Mouse (Mus musculus) gonadal fat pad, adult 2 months (tissue): ENCODE measurements around the gene Cd40. TPM values are rescaled to one million over a fixed set of nuclear protein-coding genes. Genes with fewer than 3 reads are reported as not detected.

ENCODE experiments used
- DNase-seq: peaks from one replicate; pipeline ENCODE4 v3.0.0-alpha.2; 2012; ENCODE audit warnings: low read depth
- polyA plus RNA-seq: library from polyadenylated mRNA; depleted of rRNA; stranded (reverse); fragments of >200 nt; gene quantifications from 2 replicates; pipeline ENCODE4 v1.2.3, GENCODE M21; 2012; rRNA removed

Cd40 gene
- polyA plus RNA-seq, 1 experiment, result 6.5 TPM

DNA sequence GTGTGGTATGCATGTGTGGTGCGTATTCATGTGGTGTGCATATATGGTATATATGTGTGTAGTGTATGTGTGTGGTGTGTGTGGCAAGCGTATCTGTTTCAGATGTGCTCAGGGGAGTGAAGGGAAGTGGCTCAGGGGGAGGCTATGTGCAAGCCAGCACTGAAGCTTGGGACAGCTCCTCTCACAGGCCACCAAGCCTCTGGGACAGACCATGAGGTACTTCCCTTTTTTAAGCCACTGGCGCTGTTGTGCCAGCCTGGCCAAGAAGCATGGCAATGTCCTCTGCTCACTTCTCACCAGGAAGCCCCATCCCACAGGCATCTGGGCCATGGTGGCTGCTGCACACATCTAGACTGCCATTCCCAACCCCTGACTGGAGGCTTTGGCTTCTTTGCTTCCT is 47.5 kb downstream of the Cd40 start:
- DNase-seq, result no peak

DNA sequence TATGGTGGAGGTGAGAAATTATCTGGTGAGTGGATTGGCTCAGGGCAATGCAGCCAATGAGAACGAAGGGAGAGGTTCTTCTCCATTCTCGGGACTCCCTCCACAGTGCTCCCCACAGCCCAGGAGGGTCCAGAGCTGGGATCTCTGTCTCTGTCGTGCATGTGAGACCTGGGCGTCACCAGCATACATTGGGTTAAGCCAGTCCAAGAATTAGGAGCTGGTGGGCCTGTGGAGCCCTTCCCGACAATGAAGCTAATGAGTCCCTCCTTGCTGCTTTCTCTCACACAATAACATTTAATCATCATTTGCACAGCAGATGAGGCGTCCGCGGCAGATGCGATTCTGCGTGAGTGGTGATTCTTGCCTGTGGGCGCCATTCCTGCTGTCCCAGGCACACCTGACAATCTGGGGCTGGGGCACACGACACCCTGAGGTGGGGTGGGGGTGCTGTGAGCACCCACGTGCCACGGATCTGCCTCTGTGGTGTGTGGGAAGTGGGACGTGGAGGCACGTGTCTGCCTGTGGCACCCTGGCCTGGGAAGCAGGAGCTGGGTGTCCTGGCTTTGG is 50.2 kb downstream of the Cd40 start:
- DNase-seq, result no peak

DNA sequence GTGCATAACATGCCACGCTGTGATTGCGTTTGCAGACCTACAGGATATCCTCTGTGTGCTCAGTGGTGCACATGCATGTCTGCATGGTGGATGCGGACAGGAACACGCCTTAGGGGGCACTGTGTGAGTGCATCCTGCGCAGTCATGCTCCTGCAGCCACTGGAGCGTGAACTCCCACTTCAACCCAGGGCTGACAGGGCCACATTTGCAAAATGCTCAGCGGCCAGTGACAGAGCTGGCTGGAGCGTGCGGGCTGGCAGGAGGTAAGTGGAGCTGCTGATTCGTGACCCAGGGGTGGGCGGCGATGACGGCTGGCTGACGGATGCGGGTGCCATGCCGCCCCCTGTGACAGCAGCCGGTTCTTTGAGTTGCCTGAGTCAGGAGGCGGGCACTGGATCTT is 51.2 kb downstream of the Cd40 start:
- no peak for DNase-seq

DNA sequence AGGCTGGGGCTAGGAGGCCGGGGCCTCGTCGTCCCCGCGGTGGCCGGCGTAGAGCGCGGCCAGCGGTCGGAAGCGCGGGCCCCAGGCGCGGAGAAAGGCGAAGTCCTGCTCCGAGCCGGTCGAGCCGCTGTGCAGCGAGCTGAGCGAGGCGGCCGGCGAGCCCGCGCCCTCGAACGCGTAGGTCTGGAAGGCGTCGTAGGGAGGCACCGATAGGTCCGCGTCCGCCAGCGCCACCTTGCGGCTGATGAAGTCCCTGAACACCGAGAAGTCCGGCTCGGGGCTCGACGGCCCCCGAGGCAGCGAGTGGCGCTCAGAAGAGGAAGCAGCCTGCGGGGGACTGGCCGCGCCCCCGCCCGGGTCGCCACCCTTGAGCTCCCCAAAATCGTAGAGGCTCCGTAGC is 56.7 kb downstream of the Cd40 start:
- DNase-seq, result no peak

DNA sequence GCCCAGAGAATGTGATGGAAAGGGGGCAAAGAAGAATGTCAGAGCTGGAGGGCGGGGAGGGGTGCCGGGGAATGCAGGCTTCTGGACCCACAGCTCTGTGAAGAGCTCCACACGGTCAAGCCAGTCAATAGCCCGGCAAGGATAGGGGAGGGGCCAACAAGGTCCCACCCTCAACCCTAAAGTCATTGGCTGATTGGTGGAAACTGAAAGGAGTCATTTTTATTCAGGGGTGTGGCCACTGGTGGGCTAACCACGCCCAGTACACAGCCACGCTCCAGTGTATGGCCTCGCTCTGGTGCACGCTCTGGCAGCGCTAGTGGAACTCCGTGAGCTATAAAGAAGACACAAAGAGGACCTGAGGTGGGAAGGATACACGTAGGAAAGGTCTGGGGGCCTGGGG is 58.3 kb downstream of the Cd40 start:
- no peak for DNase-seq

DNA sequence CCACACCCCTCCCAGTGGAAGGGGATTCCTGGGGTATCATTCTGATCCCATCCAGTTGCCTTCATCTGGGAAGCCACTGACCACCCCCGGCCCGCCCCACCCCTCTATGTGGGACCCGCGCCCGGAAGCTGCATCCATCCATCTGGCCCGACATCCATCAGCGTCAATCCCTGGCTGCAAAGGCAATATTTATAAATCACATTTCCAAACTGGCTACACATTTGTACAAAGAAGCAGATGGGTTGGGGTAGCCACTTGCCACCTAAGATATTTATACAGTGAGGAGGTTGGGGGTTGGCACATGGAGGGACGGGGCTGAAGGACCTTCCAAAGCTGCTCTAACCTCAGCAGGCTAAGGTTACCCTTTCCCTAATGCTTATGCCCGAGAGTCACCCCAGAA is 65.3 kb downstream of the Cd40 start:
- no peak for DNase-seq

DNA sequence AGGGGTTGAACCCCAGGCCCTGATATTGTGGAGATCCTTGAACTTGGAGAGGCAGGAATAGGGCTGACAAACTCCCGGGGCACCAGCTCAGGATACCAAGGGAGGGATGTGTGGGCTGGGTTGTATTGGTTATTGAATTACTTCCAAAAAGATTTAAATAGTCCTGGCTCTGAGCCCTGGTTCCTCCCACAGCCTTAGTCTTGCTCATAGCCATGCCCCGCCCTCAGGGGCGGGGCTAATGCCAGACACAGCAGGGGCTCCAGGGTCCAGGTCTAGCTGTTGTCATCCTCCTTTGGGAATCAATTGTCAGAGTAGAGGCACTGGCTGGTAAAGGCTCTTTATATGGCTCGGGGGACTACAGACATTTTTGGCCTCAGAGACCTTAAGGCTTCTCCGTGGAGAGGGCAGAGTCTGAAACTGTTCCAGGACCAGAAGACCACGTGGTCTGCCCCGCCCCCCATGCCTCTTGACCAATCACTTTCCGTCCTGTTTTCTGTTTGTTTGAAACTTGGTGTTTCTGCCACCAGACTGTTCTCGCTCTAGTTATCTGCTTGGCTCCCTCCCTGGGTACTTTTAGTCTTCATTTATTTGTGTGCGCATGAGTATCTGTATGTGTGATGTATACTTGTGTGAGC is 65.9 kb downstream of the Cd40 start:
- DNase-seq, result no peak

Other genes starting within 250 kb of the Cd40 start
- 10.5 and 11.8 TPM in 2 replicates for gene Zswim1, start 232.9 kb upstream of the Cd40 start, polyA plus RNA-seq
- 0.46 and 0.70 TPM in 2 replicates for gene Spata25, start 227.1 kb upstream of the Cd40 start, polyA plus RNA-seq
- 274 and 289 TPM in 2 replicates for gene Ctsa, start 222.8 kb upstream of the Cd40 start, polyA plus RNA-seq
- 5.9 and 7.4 TPM in 2 replicates for gene Neurl2, start 222.2 kb upstream of the Cd40 start, polyA plus RNA-seq
- gene Pltp, start 197.9 kb upstream of the Cd40 start, polyA plus RNA-seq, result 277 and 290 TPM in 2 replicates
- gene Pcif1, start 176.3 kb upstream of the Cd40 start, polyA plus RNA-seq, result 32.0 and 33.9 TPM in 2 replicates
- gene Zfp335, start 143.9 kb upstream of the Cd40 start, polyA plus RNA-seq, result 20.6 and 21.7 TPM in 2 replicates
- gene Mmp9, start 114.8 kb upstream of the Cd40 start, polyA plus RNA-seq, result 7.0 and 9.7 TPM in 2 replicates
- 1.7 and 2.0 TPM in 2 replicates for gene Slc12a5, start 94.8 kb upstream of the Cd40 start, polyA plus RNA-seq
- 22.9 and 23.8 TPM in 2 replicates for gene Ncoa5, start 20.8 kb upstream of the Cd40 start, polyA plus RNA-seq
- gene 1700025C18Rik, start 35.1 kb downstream of the Cd40 start, polyA plus RNA-seq, result not detected in 2 replicates
- gene Cdh22, start 179.2 kb downstream of the Cd40 start, polyA plus RNA-seq, result 0.11 TPM in 1 of 2 replicates, not detected in the other
- 51.1 and 62.7 TPM in 2 replicates for gene Slc35c2, start 232.2 kb downstream of the Cd40 start, polyA plus RNA-seq